Mouse (Mus musculus): ENCODE measurements around the gene Prtn3. TPM values are rescaled to one million over a fixed set of nuclear protein-coding genes. Genes with fewer than 3 reads are reported as not detected.
A peak's percentile ranks its signal among the peaks of the same experiment; 100 is the strongest.
"Not testable (repeated sequence)": the region's sequence is repeated elsewhere in the genome, so short reads cannot be mapped to it uniquely, and the experiment has no call there.

The Prtn3 gene
- polyA plus RNA-seq, 1 experiment from 2014 or later = 13.3 TPM

GRCm38 (mm10) chr10:79886611-79887010 is 12.3 kb downstream of the Prtn3 start:
- Histone ChIP-seq H3K4me2 (ENCODE audit: low read depth, low read length, severe bottlenecking) (no peak overlapping the region), H3K27ac (ENCODE audit: low read depth, low read length) (no peak overlapping the region), H3K27me3 (ENCODE audit: control insufficient read depth, insufficient read depth, low read length) (peaks cover 22% of the 10 kb centered on the region), H3K36me3 (ENCODE audit: control insufficient read depth, insufficient read depth, low read length) (no peaks in the 10 kb centered on the region), H3K4me3 (ENCODE audit: low read depth, low read length) (no peak overlapping the region), H3K4me1 (replicated peaks; ENCODE audit: control insufficient read depth, insufficient read depth, low read length) (peaks cover 4% of the 10 kb centered on the region; the same call in 1 of the 2 replicates), H3K9me3 (ENCODE audit: control insufficient read depth, low read length) (no peaks in the 10 kb centered on the region), H3K9ac (ENCODE audit: low read length) (no peak overlapping the region)
- WGBS = 83% methylated on average over 8 of the region's 8 CpGs
- no peak for ATAC-seq (replicated peaks; ENCODE audit: low FRiP score)
- DNase-seq (ENCODE audit: low spot score) = no peak

- Histone ChIP-seq H3K36me3 (ENCODE audit: control insufficient read depth, insufficient read depth, low read length) (no peaks in the 10 kb centered on the region), H3K27ac (ENCODE audit: low read depth, low read length) (no peak overlapping the region), H3K4me2 (ENCODE audit: low read depth, low read length, severe bottlenecking) (no peak overlapping the region), H3K9ac (ENCODE audit: low read length) (no peak overlapping the region), H3K27me3 (ENCODE audit: control insufficient read depth, insufficient read depth, low read length) (0 out of 2 replicates have a peak, but pooled peaks cover 1% of the 10 kb centered on the region), H3K4me1 (replicated peaks; ENCODE audit: control insufficient read depth, insufficient read depth, low read length) (no peaks in the 10 kb centered on the region), H3K4me3 (ENCODE audit: low read depth, low read length) (no peak overlapping the region), H3K9me3 (ENCODE audit: control insufficient read depth, low read length) (no peaks in the 10 kb centered on the region)
- 86% methylated on average over 2 of the region's 2 CpGs for WGBS
- ATAC-seq (replicated peaks; ENCODE audit: low FRiP score) = no peak
- no peak for DNase-seq (ENCODE audit: low spot score)
Observed at GRCm38 (mm10) chr10:79889386-79889785, 15.1 kb downstream of the Prtn3 start.

- H3K4me1 ChIP-seq (replicated peaks; ENCODE audit: control insufficient read depth, insufficient read depth, low read length) = no peaks in the 10 kb centered on the region
- no peak within 1 kb of the TSS for H3K9ac ChIP-seq (ENCODE audit: low read length)
- DNase-seq (ENCODE audit: low spot score) (no peak), ATAC-seq (replicated peaks; ENCODE audit: low FRiP score) (no peak)
- H3K4me3 ChIP-seq (ENCODE audit: low read depth, low read length) = no peak within 1 kb of the TSS
- 32% methylated on average over 5 of the region's 5 CpGs for WGBS
- no peak within 1 kb of the TSS for H3K27ac ChIP-seq (ENCODE audit: low read depth, low read length)
- no peaks in the 10 kb centered on the region for H3K9me3 ChIP-seq (ENCODE audit: control insufficient read depth, low read length)
- no peaks in the 10 kb centered on the region for H3K36me3 ChIP-seq (ENCODE audit: control insufficient read depth, insufficient read depth, low read length)
- H3K4me2 ChIP-seq (ENCODE audit: low read depth, low read length, severe bottlenecking) = no peak within 1 kb of the TSS
- 0 out of 2 replicates have a peak, but pooled peaks cover 2% of the 10 kb centered on the region for H3K27me3 ChIP-seq (ENCODE audit: control insufficient read depth, insufficient read depth, low read length)
Observed at GRCm38 (mm10) chr10:79890670-79891069, 16.4 kb downstream of the Prtn3 start, which contains the start of gene Cfd. Cfd (plus strand) TSS chr10:79890853.

- H3K9ac ChIP-seq (ENCODE audit: low read length); H3K4me1 ChIP-seq (replicated peaks; ENCODE audit: control insufficient read depth, insufficient read depth, low read length); H3K4me2 ChIP-seq (ENCODE audit: low read depth, low read length, severe bottlenecking); H3K4me3 ChIP-seq (ENCODE audit: low read depth, low read length); H3K27me3 ChIP-seq (ENCODE audit: control insufficient read depth, insufficient read depth, low read length); H3K27ac ChIP-seq (ENCODE audit: low read depth, low read length); H3K9me3 ChIP-seq (ENCODE audit: control insufficient read depth, low read length); H3K36me3 ChIP-seq (ENCODE audit: control insufficient read depth, insufficient read depth, low read length): not testable (repeated sequence)
- ATAC-seq (replicated peaks; ENCODE audit: low FRiP score) = peak; percentile 65
- DNase-seq (ENCODE audit: low spot score) = peak; percentile 92
- WGBS = 43% methylated on average over 22 of the region's 22 CpGs
Observed at GRCm38 (mm10) chr10:79892451-79893118, 18.3 kb downstream of the Prtn3 start.

GRCm38 (mm10) chr10:79896306-79896705 is 22.0 kb downstream of the Prtn3 start:
- H3K4me2 ChIP-seq (ENCODE audit: low read depth, low read length, severe bottlenecking) = no peak overlapping the region
- H3K9ac ChIP-seq (ENCODE audit: low read length) = no peak overlapping the region
- no peak overlapping the region for H3K27ac ChIP-seq (ENCODE audit: low read depth, low read length)
- peaks cover 13% of the 10 kb centered on the region; the same call in 1 of the 2 replicates for H3K27me3 ChIP-seq (ENCODE audit: control insufficient read depth, insufficient read depth, low read length)
- no peaks in the 10 kb centered on the region for H3K9me3 ChIP-seq (ENCODE audit: control insufficient read depth, low read length)
- H3K4me3 ChIP-seq (ENCODE audit: low read depth, low read length) = no peak overlapping the region
- ATAC-seq (replicated peaks; ENCODE audit: low FRiP score) (no peak), DNase-seq (ENCODE audit: low spot score) (no peak)
- peaks cover 2% of the 10 kb centered on the region; the same call in 1 of the 2 replicates for H3K36me3 ChIP-seq (ENCODE audit: control insufficient read depth, insufficient read depth, low read length)
- peaks cover 6% of the 10 kb centered on the region for H3K4me1 ChIP-seq (replicated peaks; ENCODE audit: control insufficient read depth, insufficient read depth, low read length)
- WGBS = 93% methylated on average over 16 of the region's 16 CpGs

GRCm38 (mm10) chr10:79896814-79897213 is 22.5 kb downstream of the Prtn3 start:
- Histone ChIP-seq H3K4me1 (replicated peaks; ENCODE audit: control insufficient read depth, insufficient read depth, low read length) (peaks cover 7% of the 10 kb centered on the region), H3K27ac (ENCODE audit: low read depth, low read length) (no peak overlapping the region), H3K27me3 (ENCODE audit: control insufficient read depth, insufficient read depth, low read length) (peaks cover 13% of the 10 kb centered on the region; the same call in 1 of the 2 replicates), H3K9ac (ENCODE audit: low read length) (no peak overlapping the region), H3K4me2 (ENCODE audit: low read depth, low read length, severe bottlenecking) (no peak overlapping the region), H3K4me3 (ENCODE audit: low read depth, low read length) (no peak overlapping the region), H3K9me3 (ENCODE audit: control insufficient read depth, low read length) (no peaks in the 10 kb centered on the region), H3K36me3 (ENCODE audit: control insufficient read depth, insufficient read depth, low read length) (peaks cover 2% of the 10 kb centered on the region; the same call in 1 of the 2 replicates)
- DNase-seq (ENCODE audit: low spot score) (no peak), ATAC-seq (replicated peaks; ENCODE audit: low FRiP score) (no peak)
- 89% methylated on average over 13 of the region's 13 CpGs for WGBS

GRCm38 (mm10) chr10:79897316-79898245 is 23.3 kb downstream of the Prtn3 start:
- H3K4me2 ChIP-seq (ENCODE audit: low read depth, low read length, severe bottlenecking) = no peak overlapping the region
- DNase-seq (ENCODE audit: low spot score) (no peak), ATAC-seq (replicated peaks; ENCODE audit: low FRiP score) (no peak)
- 56% methylated on average over 19 of the region's 20 CpGs for WGBS
- H3K36me3 ChIP-seq (ENCODE audit: control insufficient read depth, insufficient read depth, low read length) = peaks cover 2% of the 10 kb centered on the region; the same call in 1 of the 2 replicates
- no peak overlapping the region for H3K9ac ChIP-seq (ENCODE audit: low read length)
- H3K27me3 ChIP-seq (ENCODE audit: control insufficient read depth, insufficient read depth, low read length) = peaks cover 17% of the 10 kb centered on the region; the same call in 1 of the 2 replicates
- peaks cover 7% of the 10 kb centered on the region for H3K4me1 ChIP-seq (replicated peaks; ENCODE audit: control insufficient read depth, insufficient read depth, low read length)
- H3K9me3 ChIP-seq (ENCODE audit: control insufficient read depth, low read length) = no peaks in the 10 kb centered on the region
- H3K4me3 ChIP-seq (ENCODE audit: low read depth, low read length) = no peak overlapping the region
- H3K27ac ChIP-seq (ENCODE audit: low read depth, low read length) = no peak overlapping the region

GRCm38 (mm10) chr10:79900951-79901410 is 26.7 kb downstream of the Prtn3 start:
- Histone ChIP-seq H3K36me3 (ENCODE audit: control insufficient read depth, insufficient read depth, low read length) (peaks cover 2% of the 10 kb centered on the region; the same call in 1 of the 2 replicates), H3K4me1 (replicated peaks; ENCODE audit: control insufficient read depth, insufficient read depth, low read length) (peaks cover 7% of the 10 kb centered on the region), H3K27ac (ENCODE audit: low read depth, low read length) (no peak overlapping the region), H3K27me3 (ENCODE audit: control insufficient read depth, insufficient read depth, low read length) (peaks cover 25% of the 10 kb centered on the region; the same call in 1 of the 2 replicates), H3K9me3 (ENCODE audit: control insufficient read depth, low read length) (no peaks in the 10 kb centered on the region), H3K9ac (ENCODE audit: low read length) (no peak overlapping the region), H3K4me3 (ENCODE audit: low read depth, low read length) (no peak overlapping the region), H3K4me2 (ENCODE audit: low read depth, low read length, severe bottlenecking) (no peak overlapping the region)
- DNase-seq (ENCODE audit: low spot score) = no peak
- 14% methylated on average over 2 of the region's 2 CpGs for WGBS
- ATAC-seq (replicated peaks; ENCODE audit: low FRiP score) = peak; percentile 58

Measured in forebrain, embryonic 11.5 days (tissue).